Comparison of ENCODE assay signal across 9 mouse cellular contexts in genomic region chr11:88555232-88555818, GRCm38 (mm10).
DNase-seq lines count a peak whose midpoint lies in the region; ATAC-seq and TF ChIP-seq lines count a peak whose summit lies in the region.
"Had no signal": no experiment of that assay in that cellular context is flagged by ENCODE, and none has a peak within 500 bp of the region (broad histone marks: within the 10 kb centered on the region; RNA-seq: fewer than 3 reads in every experiment).

No protein-coding gene starts in this region.

- H3K9me3 ChIP-seq in heart, embryonic 11.5 days (replicated peaks; ENCODE audit: control insufficient read depth, low read length), result no peaks in the 10 kb centered on the region
- no peaks in the 10 kb centered on the region for H3K9me3 ChIP-seq in G1E (replicated peaks)
- no peaks in the 10 kb centered on the region for H3K9me3 ChIP-seq in hindbrain, embryonic 11.5 days (ENCODE audit: control insufficient read depth, low read length)
- no peaks in the 10 kb centered on the region for H3K9me3 ChIP-seq in midbrain, embryonic 11.5 days (ENCODE audit: control insufficient read depth, low read length)

- no peaks in the 10 kb centered on the region for H3K27me3 ChIP-seq in heart, embryonic 11.5 days (ENCODE audit: control insufficient read depth, insufficient read depth, low read length)
- no peaks in the 10 kb centered on the region for H3K27me3 ChIP-seq in G1E (ENCODE audit: insufficient read depth, low read length)
- no peaks in the 10 kb centered on the region for H3K27me3 ChIP-seq in hindbrain, embryonic 11.5 days (ENCODE audit: control insufficient read depth, insufficient read depth, low read length)
- no peaks in the 10 kb centered on the region for H3K27me3 ChIP-seq in midbrain, embryonic 11.5 days (ENCODE audit: control insufficient read depth, insufficient read depth, low read length)

- no peaks in the 10 kb centered on the region for H3K36me3 ChIP-seq in heart, embryonic 11.5 days (ENCODE audit: control insufficient read depth, insufficient read depth, low read length)
- H3K36me3 ChIP-seq in G1E (replicated peaks), result peaks cover 56% of the 10 kb centered on the region
- no peaks in the 10 kb centered on the region for H3K36me3 ChIP-seq in hindbrain, embryonic 11.5 days (ENCODE audit: control insufficient read depth, insufficient read depth, low read length)
- no peaks in the 10 kb centered on the region for H3K36me3 ChIP-seq in midbrain, embryonic 11.5 days (ENCODE audit: control insufficient read depth, insufficient read depth, low read length)

- 0 out of 2 replicates have a peak overlapping the region, but pooled peaks have one; percentile 16 for H3K9ac ChIP-seq in heart, embryonic 11.5 days (ENCODE audit: low read depth, low read length)
- H3K9ac ChIP-seq in hindbrain, embryonic 11.5 days (ENCODE audit: low read depth, low read length), result 0 out of 2 replicates have a peak overlapping the region, but pooled peaks have one; percentile 11
- peak overlapping the region; percentile 9; the same call in 1 of the 2 replicates for H3K9ac ChIP-seq in midbrain, embryonic 11.5 days (ENCODE audit: low read length)

- peak overlapping the region; percentile 34 for H3K4me2 ChIP-seq in heart, embryonic 11.5 days
- H3K4me2 ChIP-seq in hindbrain, embryonic 11.5 days (replicated peaks; ENCODE audit: low read depth, low read length), result no peak overlapping the region
- no peak overlapping the region; the same call in 1 of the 2 replicates for H3K4me2 ChIP-seq in midbrain, embryonic 11.5 days

- H3K4me1 ChIP-seq in heart, embryonic 11.5 days (ENCODE audit: control insufficient read depth, insufficient read depth, low read length), result peaks cover 96% of the 10 kb centered on the region
- H3K4me1 ChIP-seq in G1E (ENCODE audit: insufficient read depth, low read depth, low read length), result peaks cover 94% of the 10 kb centered on the region
- H3K4me1 ChIP-seq in hindbrain, embryonic 11.5 days (replicated peaks; ENCODE audit: control insufficient read depth, insufficient read depth, low read length), result peaks cover 55% of the 10 kb centered on the region
- peaks cover 83% of the 10 kb centered on the region for H3K4me1 ChIP-seq in midbrain, embryonic 11.5 days (ENCODE audit: control insufficient read depth, insufficient read depth, low read length)

- no peak for ATAC-seq in heart, embryonic 11.5 days (replicated peaks; ENCODE audit: insufficient number of reproducible peaks, low FRiP score, low TSS enrichment)
- ATAC-seq in G1E (ENCODE audit: extremely low read depth, insufficient number of reproducible peaks, low FRiP score, poor library complexity, severe bottlenecking), result peak; percentile 36
- peak; percentile 10; the same call in 1 of the 2 replicates for ATAC-seq in hindbrain, embryonic 11.5 days (ENCODE audit: low FRiP score)
- peak; percentile 17; the same call in 1 of the 2 replicates for ATAC-seq in midbrain, embryonic 11.5 days (ENCODE audit: low FRiP score)

- WGBS in heart, embryonic 11.5 days (ENCODE audit: insufficient replicate concordance), result 24% methylated on average over 8 of the region's 8 CpGs
- WGBS in hindbrain, embryonic 11.5 days, result 47% methylated on average over 8 of the region's 8 CpGs
- WGBS in midbrain, embryonic 11.5 days, result 65% methylated on average over 8 of the region's 8 CpGs

- intact Hi-C loops in heart, postnatal 36 days (cut with DNase I), result loop anchor here (2.0 to 5.0 kb wide), 3 partner anchors 42 to 265 kb away; no protein-coding TSS in a partner anchor

- no peak overlapping the region for H3K4me3 ChIP-seq in heart, embryonic 11.5 days (ENCODE audit: low read depth, low read length)
- H3K4me3 ChIP-seq in G1E (ENCODE audit: low read depth, low read length), result peak overlapping the region; percentile 57; the same call in 1 of the 2 replicates
- no peak overlapping the region for H3K4me3 ChIP-seq in hindbrain, embryonic 11.5 days (ENCODE audit: low read depth, low read length)
- no peak overlapping the region for H3K4me3 ChIP-seq in midbrain, embryonic 11.5 days (ENCODE audit: low read depth, low read length)

- no peak for TF ChIP-seq CTCF in G1E (IDR thresholded peaks at IDR 0.05; ENCODE audit: low read depth, low read length)

- no peak for DNase-seq in heart, postnatal 36 days
- peak; percentile 80 for DNase-seq in G1E (ENCODE audit: low spot score)
- no peak for DNase-seq in hindbrain, embryonic 11.5 days (ENCODE audit: low spot score)
- DNase-seq in midbrain, embryonic 11.5 days (ENCODE audit: low spot score, missing footprints), result peak; percentile 81
- no peak for DNase-seq in left cerebral cortex, adult 18-20 months (ENCODE audit: low spot score in 2 of 2)
- DNase-seq in urinary bladder, adult 2 months (ENCODE audit: low spot score), result no peak
- DNase-seq in adipocyte (ENCODE audit: low spot score), result no peak
- DNase-seq: right cerebral cortex, adult 18-20 months had no signal

- peak overlapping the region; percentile 80 for H3K27ac ChIP-seq in heart, embryonic 11.5 days (ENCODE audit: low read depth, low read length)
- H3K27ac ChIP-seq in hindbrain, embryonic 11.5 days (ENCODE audit: low read depth, low read length), result peak overlapping the region; percentile 73
- peak overlapping the region; percentile 8; the same call in 1 of the 2 replicates for H3K27ac ChIP-seq in midbrain, embryonic 11.5 days (ENCODE audit: low read depth, low read length)

Comparison
In these comparisons a context has a peak if more than half of its experiments do, and no peak if none do; other contexts are left out.
1. H3K27ac ChIP-seq: peak in every context shown above with its lines; median percentile 80 in heart, embryonic 11.5 days; 73 in hindbrain, embryonic 11.5 days; 8 in midbrain, embryonic 11.5 days.
2. DNase-seq: peak in G1E (single experiment) and midbrain, embryonic 11.5 days (single experiment); none in heart, postnatal 36 days (0 of 2), hindbrain, embryonic 11.5 days (single experiment), left cerebral cortex, adult 18-20 months (0 of 2), urinary bladder, adult 2 months (single experiment) and adipocyte (single experiment).
3. Peak in every context shown above with its lines, with median percentiles within 50 percentile points of each other: H3K9ac ChIP-seq.